In genomic region chr2:69668414-69668813, GRCm38 (mm10) we compare ENCODE assay signal across 28 mouse cellular contexts. TPM values are rescaled to one million over a fixed set of nuclear protein-coding genes. Genes with fewer than 3 reads are reported as not detected.
DNase-seq lines count a peak whose midpoint lies in the region; ATAC-seq lines count a peak whose summit lies in the region.
"Had no signal": no experiment of that assay in that cellular context is flagged by ENCODE, and none has a peak within 500 bp of the region (broad histone marks: within the 10 kb centered on the region; RNA-seq: fewer than 3 reads in every experiment).

No protein-coding gene starts in this region.

- no peak overlapping the region for H3K4me2 ChIP-seq in embryonic facial prominence, embryonic 14.5 days (ENCODE audit: low read depth, low read length)
- H3K4me2 ChIP-seq in heart, embryonic 11.5 days: peak overlapping the region; percentile 34
- peak overlapping the region; percentile 13 for H3K4me2 ChIP-seq in heart, embryonic 16.5 days (ENCODE audit: low read depth, low read length)
- H3K4me2 ChIP-seq: embryonic facial prominence, embryonic 12.5 days; kidney, embryonic 15.5 days; midbrain, embryonic 13.5 days had no signal

- intact Hi-C loops in heart, postnatal 14 days (cut with DNase I): no loop called here

- H3K9ac ChIP-seq in embryonic facial prominence, embryonic 14.5 days (ENCODE audit: low read depth, low read length): no peak overlapping the region
- no peak overlapping the region for H3K9ac ChIP-seq in heart, embryonic 11.5 days (ENCODE audit: low read depth, low read length)
- H3K9ac ChIP-seq in heart, embryonic 16.5 days (ENCODE audit: low read length): no peak overlapping the region
- H3K9ac ChIP-seq: embryonic facial prominence, embryonic 12.5 days; kidney, embryonic 15.5 days; midbrain, embryonic 13.5 days had no signal

- H3K4me3 ChIP-seq in embryonic facial prominence, embryonic 14.5 days (ENCODE audit: low read depth, low read length): no peak overlapping the region
- H3K4me3 ChIP-seq in embryonic facial prominence, embryonic 10.5 days: no peak overlapping the region
- H3K4me3 ChIP-seq in heart, embryonic 10.5 days: no peak overlapping the region
- H3K4me3 ChIP-seq in heart, embryonic 11.5 days (ENCODE audit: low read depth, low read length): no peak overlapping the region
- no peak overlapping the region for H3K4me3 ChIP-seq in heart, embryonic 16.5 days (ENCODE audit: low read length)
- H3K4me3 ChIP-seq: embryonic facial prominence, embryonic 12.5 days; forebrain, embryonic 10.5 days; kidney, embryonic 15.5 days; midbrain, embryonic 13.5 days had no signal

- peak; percentile 33; the same call in 1 of the 2 replicates for ATAC-seq in embryonic facial prominence, embryonic 14.5 days (ENCODE audit: low read depth)
- ATAC-seq in heart, embryonic 11.5 days (replicated peaks; ENCODE audit: insufficient number of reproducible peaks, low FRiP score, low TSS enrichment): no peak
- peak; percentile 68; the same call in 1 of the 2 replicates for ATAC-seq in heart, embryonic 16.5 days (replicated peaks; ENCODE audit: extremely low read depth, insufficient read depth, low FRiP score)
- ATAC-seq: activated CD4-positive, CD25-positive, alpha-beta regulatory T cell, adult 4 months; forebrain, embryonic 16.5 days; hindbrain, embryonic 16.5 days; midbrain, embryonic 13.5 days had no signal

- no peaks in the 10 kb centered on the region for H3K27me3 ChIP-seq in embryonic facial prominence, embryonic 14.5 days (replicated peaks; ENCODE audit: control insufficient read depth, insufficient read depth, low read length)
- no peaks in the 10 kb centered on the region for H3K27me3 ChIP-seq in embryonic facial prominence, embryonic 10.5 days (replicated peaks; ENCODE audit: low read depth, poor library complexity, severe bottlenecking)
- no peaks in the 10 kb centered on the region for H3K27me3 ChIP-seq in heart, embryonic 10.5 days (ENCODE audit: insufficient read depth, poor library complexity, severe bottlenecking)
- H3K27me3 ChIP-seq in heart, embryonic 11.5 days (ENCODE audit: control insufficient read depth, insufficient read depth, low read length): no peaks in the 10 kb centered on the region
- no peaks in the 10 kb centered on the region for H3K27me3 ChIP-seq in heart, embryonic 16.5 days (ENCODE audit: control insufficient read depth, insufficient read depth, low read length)
- H3K27me3 ChIP-seq: CH12.LX; embryonic facial prominence, embryonic 12.5 days; kidney, embryonic 15.5 days; midbrain, embryonic 13.5 days had no signal

- H3K36me3 ChIP-seq in embryonic facial prominence, embryonic 14.5 days (ENCODE audit: control insufficient read depth, insufficient read depth, low read length): peaks cover 13% of the 10 kb centered on the region; the same call in 1 of the 2 replicates
- peaks cover 33% of the 10 kb centered on the region for H3K36me3 ChIP-seq in embryonic facial prominence, embryonic 10.5 days (replicated peaks)
- H3K36me3 ChIP-seq in heart, embryonic 10.5 days: peaks cover 7% of the 10 kb centered on the region; the same call in 1 of the 2 replicates
- H3K36me3 ChIP-seq in heart, embryonic 11.5 days (ENCODE audit: control insufficient read depth, insufficient read depth, low read length): no peaks in the 10 kb centered on the region
- no peaks in the 10 kb centered on the region for H3K36me3 ChIP-seq in heart, embryonic 16.5 days (ENCODE audit: control insufficient read depth, insufficient read depth)

- no peak overlapping the region; the same call in 1 of the 2 replicates for H3K27ac ChIP-seq in embryonic facial prominence, embryonic 14.5 days (replicated peaks; ENCODE audit: low read depth, low read length)
- no peak overlapping the region for H3K27ac ChIP-seq in embryonic facial prominence, embryonic 10.5 days (replicated peaks)
- peak overlapping the region; percentile 47; the same call in 1 of the 2 replicates for H3K27ac ChIP-seq in heart, embryonic 10.5 days
- H3K27ac ChIP-seq in heart, embryonic 11.5 days (ENCODE audit: low read depth, low read length): 0 out of 2 replicates have a peak overlapping the region, but pooled peaks have one; percentile 41
- peak overlapping the region; percentile 68 for H3K27ac ChIP-seq in heart, embryonic 16.5 days (ENCODE audit: low read length)
- H3K27ac ChIP-seq: embryonic facial prominence, embryonic 12.5 days; forebrain, embryonic 10.5 days; kidney, embryonic 15.5 days; midbrain, embryonic 13.5 days had no signal

- no peaks in the 10 kb centered on the region for H3K4me1 ChIP-seq in embryonic facial prominence, embryonic 14.5 days (ENCODE audit: control insufficient read depth, insufficient read depth, low read length)
- peaks cover 10% of the 10 kb centered on the region for H3K4me1 ChIP-seq in embryonic facial prominence, embryonic 10.5 days
- peaks cover 9% of the 10 kb centered on the region; the same call in 1 of the 2 replicates for H3K4me1 ChIP-seq in heart, embryonic 10.5 days
- peaks cover 8% of the 10 kb centered on the region; the same call in 1 of the 2 replicates for H3K4me1 ChIP-seq in heart, embryonic 11.5 days (ENCODE audit: control insufficient read depth, insufficient read depth, low read length)
- H3K4me1 ChIP-seq in heart, embryonic 16.5 days (ENCODE audit: control insufficient read depth, insufficient read depth, low read length): peaks cover 5% of the 10 kb centered on the region
- H3K4me1 ChIP-seq: embryonic facial prominence, embryonic 12.5 days; kidney, embryonic 15.5 days; midbrain, embryonic 13.5 days had no signal

- WGBS in embryonic facial prominence, embryonic 14.5 days: 80% methylated on average over 6 of the region's 6 CpGs
- WGBS in embryonic facial prominence, embryonic 10.5 days: 83% methylated on average over 6 of the region's 6 CpGs
- WGBS in heart, embryonic 10.5 days: 42% methylated on average over 6 of the region's 6 CpGs
- 50% methylated on average over 6 of the region's 6 CpGs for WGBS in heart, embryonic 11.5 days (ENCODE audit: insufficient replicate concordance)
- WGBS in heart, embryonic 16.5 days: 41% methylated on average over 6 of the region's 6 CpGs

- DNase-seq in embryonic facial prominence, embryonic 14.5 days (ENCODE audit: low spot score): peak; percentile 43
- no peak for DNase-seq in embryonic facial prominence, embryonic 10.5 days (ENCODE audit: low spot score)
- DNase-seq in heart, embryonic 10.5 days (ENCODE audit: low spot score): peak; percentile 56
- DNase-seq in heart, postnatal 14 days: no peak
- no peak for DNase-seq in kidney, postnatal 36 days
- DNase-seq in cerebellum, adult 11-12 months: no peak
- DNase-seq: adrenal gland, adult 8-10 months; cerebellum, adult 8-10 months; cerebellum, postnatal 36 days; kidney, adult 18-20 months; kidney, postnatal 25 days; layer of hippocampus, postnatal 36 days; lung, postnatal 36 days; retina, postnatal 1 day; right cerebral cortex, postnatal 14 days; thymus, postnatal 25 days had no signal

- H3K9me3 ChIP-seq in embryonic facial prominence, embryonic 14.5 days (ENCODE audit: control insufficient read depth, low read length): no peaks in the 10 kb centered on the region
- no peaks in the 10 kb centered on the region for H3K9me3 ChIP-seq in embryonic facial prominence, embryonic 10.5 days
- no peaks in the 10 kb centered on the region for H3K9me3 ChIP-seq in heart, embryonic 10.5 days
- no peaks in the 10 kb centered on the region for H3K9me3 ChIP-seq in heart, embryonic 11.5 days (replicated peaks; ENCODE audit: control insufficient read depth, low read length)
- H3K9me3 ChIP-seq in heart, embryonic 16.5 days (replicated peaks; ENCODE audit: control insufficient read depth, low read length): no peaks in the 10 kb centered on the region
- H3K9me3 ChIP-seq: embryonic facial prominence, embryonic 12.5 days; forebrain, embryonic 10.5 days; kidney, embryonic 15.5 days; midbrain, embryonic 13.5 days had no signal

RNA-seq across cellular contexts. Expression of gene Klhl41, which starts 1.5 kb away (rescaled TPM):
- 25.5 and 34.1 TPM in 2 replicates for polyA plus RNA-seq in embryonic facial prominence, embryonic 14.5 days (2014; fragmentation: Nextera tagmentation; extraction: Ambion mirVana)
- 0.39 and 0.40 TPM in 2 replicates for polyA plus RNA-seq in embryonic facial prominence, embryonic 10.5 days (2016; fragmentation: Nextera tagmentation; extraction: Ambion mirVana)
- 8.3 and 15.4 TPM in 2 replicates for polyA plus RNA-seq in heart, embryonic 10.5 days (2016; fragmentation: Nextera tagmentation; extraction: Ambion mirVana)
- total RNA-seq in heart, postnatal 14 days (2021): 10 to 100 TPM; 60.5 to 62.0 TPM
- polyA plus RNA-seq in heart, embryonic 11.5 days (2014; fragmentation: Nextera tagmentation; extraction: Ambion mirVana): 14.6 and 16.4 TPM in 2 replicates
- polyA plus RNA-seq in heart, embryonic 16.5 days (2015; fragmentation: Nextera tagmentation; extraction: Ambion mirVana): 19.3 and 29.1 TPM in 2 replicates
- total RNA-seq: megakaryocyte, adult 5-6 weeks had no signal
- polyA plus RNA-seq: activated CD4-positive, CD25-positive, alpha-beta regulatory T cell, adult 4 months; forebrain, embryonic 16.5 days; small intestine, adult 2 months had no signal

RNA-seq across cellular contexts. Expression of gene Bbs5, which starts 21.4 kb away (rescaled TPM):
- polyA plus RNA-seq in embryonic facial prominence, embryonic 14.5 days (2014; fragmentation: Nextera tagmentation; extraction: Ambion mirVana): 16.4 and 16.6 TPM in 2 replicates
- 12.5 and 19.3 TPM in 2 replicates for polyA plus RNA-seq in embryonic facial prominence, embryonic 10.5 days (2016; fragmentation: Nextera tagmentation; extraction: Ambion mirVana)
- 14.5 and 15.9 TPM in 2 replicates for polyA plus RNA-seq in heart, embryonic 10.5 days (2016; fragmentation: Nextera tagmentation; extraction: Ambion mirVana)
- total RNA-seq in heart, postnatal 14 days (2021): 1 to 10 TPM; 4.3 to 5.0 TPM
- 11.1 and 12.4 TPM in 2 replicates for polyA plus RNA-seq in heart, embryonic 11.5 days (2014; fragmentation: Nextera tagmentation; extraction: Ambion mirVana)
- 10.5 and 12.5 TPM in 2 replicates for polyA plus RNA-seq in heart, embryonic 16.5 days (2015; fragmentation: Nextera tagmentation; extraction: Ambion mirVana)
- polyA plus RNA-seq: small intestine, adult 2 months had no signal

RNA-seq across cellular contexts. Expression of gene Fastkd1, which starts 44.9 kb away (rescaled TPM):
- 10.9 and 11.9 TPM in 2 replicates for polyA plus RNA-seq in embryonic facial prominence, embryonic 14.5 days (2014; fragmentation: Nextera tagmentation; extraction: Ambion mirVana)
- polyA plus RNA-seq in embryonic facial prominence, embryonic 10.5 days (2016; fragmentation: Nextera tagmentation; extraction: Ambion mirVana): 14.4 and 16.3 TPM in 2 replicates
- polyA plus RNA-seq in heart, embryonic 10.5 days (2016; fragmentation: Nextera tagmentation; extraction: Ambion mirVana): 19.5 and 23.0 TPM in 2 replicates
- 10 to 100 TPM; 29.7 to 30.5 TPM for total RNA-seq in heart, postnatal 14 days (2021)
- 23.5 and 24.4 TPM in 2 replicates for polyA plus RNA-seq in heart, embryonic 11.5 days (2014; fragmentation: Nextera tagmentation; extraction: Ambion mirVana)
- polyA plus RNA-seq in heart, embryonic 16.5 days (2015; fragmentation: Nextera tagmentation; extraction: Ambion mirVana): 21.2 and 21.5 TPM in 2 replicates

RNA-seq across cellular contexts. Expression of gene Ppig, which starts 53.9 kb away (rescaled TPM):
- polyA plus RNA-seq in embryonic facial prominence, embryonic 14.5 days (2014; fragmentation: Nextera tagmentation; extraction: Ambion mirVana): 119 and 127 TPM in 2 replicates
- 131 and 145 TPM in 2 replicates for polyA plus RNA-seq in embryonic facial prominence, embryonic 10.5 days (2016; fragmentation: Nextera tagmentation; extraction: Ambion mirVana)
- polyA plus RNA-seq in heart, embryonic 10.5 days (2016; fragmentation: Nextera tagmentation; extraction: Ambion mirVana): 98.0 and 114 TPM in 2 replicates
- total RNA-seq in heart, postnatal 14 days (2021): 10 to 100 TPM; 44.0 to 44.9 TPM
- 76.8 and 87.8 TPM in 2 replicates for polyA plus RNA-seq in heart, embryonic 11.5 days (2014; fragmentation: Nextera tagmentation; extraction: Ambion mirVana)
- 85.0 and 93.8 TPM in 2 replicates for polyA plus RNA-seq in heart, embryonic 16.5 days (2015; fragmentation: Nextera tagmentation; extraction: Ambion mirVana)

Comparison
In these comparisons a context has a peak if more than half of its experiments do, and no peak if none do; other contexts are left out.
1. DNase-seq: peak in embryonic facial prominence, embryonic 14.5 days (single experiment) and heart, embryonic 10.5 days (single experiment); none in embryonic facial prominence, embryonic 10.5 days (single experiment), heart, postnatal 14 days (0 of 2), kidney, postnatal 36 days (0 of 2) and cerebellum, adult 11-12 months (single experiment).
2. H3K27ac ChIP-seq: peak in heart, embryonic 10.5 days (single experiment), heart, embryonic 11.5 days (single experiment) and heart, embryonic 16.5 days (single experiment); none in embryonic facial prominence, embryonic 14.5 days (single experiment) and embryonic facial prominence, embryonic 10.5 days (single experiment).